Mouse (Mus musculus) spleen, postnatal 0 days (tissue): Measurements from ENCODE around the gene Zfp947. TPM values are rescaled to one million over a fixed set of nuclear protein-coding genes. Genes with fewer than 3 reads are reported as not detected.

Source experiments
- polyA plus RNA-seq: library from polyadenylated mRNA; unstranded; fragments of >200 nt; fragmentation: Nextera tagmentation; extraction: Ambion mirVana; gene quantifications from 2 replicates; pipeline ENCODE4 v1.2.1, GENCODE M21; 2015

Zfp947 gene
- 0.82 and 1.1 TPM in 2 replicates for polyA plus RNA-seq

GRCm38 (mm10) chr17:22165722-22166294, at the start of gene Zfp947:
Gene Zfp947 (minus strand): TSS chr17:22166190.

Other genes with a start within 250 kb of the Zfp947 start
- 11.0 and 11.6 TPM in 2 replicates for gene Zfp942, start 203.7 kb downstream of the Zfp947 start, polyA plus RNA-seq
- gene Zfp943, start 203.6 kb downstream of the Zfp947 start, polyA plus RNA-seq, result 7.7 and 8.0 TPM in 2 replicates
- 1.5 and 2.3 TPM in 2 replicates for gene Zfp994, start 59.4 kb upstream of the Zfp947 start, polyA plus RNA-seq
- gene CT030661.1, start 148.6 kb upstream of the Zfp947 start, polyA plus RNA-seq, result 6.4 and 7.5 TPM in 2 replicates
- gene Zfp944, start 195.2 kb upstream of the Zfp947 start, polyA plus RNA-seq, result 8.5 and 9.5 TPM in 2 replicates
- gene Zfp758, start 195.3 kb upstream of the Zfp947 start, polyA plus RNA-seq, result 5.6 and 5.8 TPM in 2 replicates